Mouse (Mus musculus): ENCODE measurements around the gene Ccl28.

DNA sequence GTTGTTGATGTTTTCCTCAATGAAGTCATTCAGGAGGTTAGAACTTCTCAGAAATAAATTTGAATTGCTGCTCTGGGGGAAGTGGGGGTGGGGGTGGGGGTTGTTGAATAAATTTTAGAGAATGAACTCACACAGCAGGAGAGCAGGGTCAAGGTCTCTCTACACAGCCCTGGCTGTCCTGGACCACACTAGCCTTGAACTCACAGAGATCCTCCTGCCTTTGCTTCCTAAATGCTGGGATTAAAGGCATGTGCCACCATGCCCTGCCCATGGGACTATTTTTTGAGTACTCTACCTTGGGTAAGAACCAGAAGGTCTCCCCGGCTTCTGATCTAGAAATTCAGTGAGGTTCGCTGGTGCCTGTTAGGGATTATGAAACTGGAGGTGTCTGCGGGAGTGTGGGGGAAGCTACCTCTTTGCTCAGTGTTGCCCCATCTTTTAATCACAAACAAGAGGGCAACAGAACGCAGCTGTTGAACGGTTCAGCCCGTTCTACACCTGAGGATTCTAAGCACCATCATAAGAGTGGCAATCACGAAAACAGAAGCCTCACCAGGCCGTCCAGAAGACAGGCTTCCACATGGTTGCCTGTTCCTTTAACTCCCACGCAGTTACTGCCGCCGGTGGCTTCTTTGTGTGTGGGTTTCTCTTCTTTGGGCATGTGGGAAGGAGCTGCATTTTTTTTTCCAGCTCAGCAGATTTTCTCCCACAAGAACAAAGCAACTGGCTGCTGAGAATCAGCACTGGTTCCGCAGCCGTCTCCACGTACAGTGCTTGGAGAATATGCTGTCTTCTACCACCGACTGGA is 25.5 kb downstream of the Ccl28 start:
- TF ChIP-seq CTCF (IDR thresholded peaks at IDR 0.05; ENCODE audit: low read depth, low read length), result no peak
- no peak for TF ChIP-seq POLR2A (IDR thresholded peaks at IDR 0.05; ENCODE audit: borderline replicate concordance, low read depth, low read length)

All from bone marrow macrophage, adult 2 months (primary cell).